Mouse (Mus musculus): ENCODE measurements at regions not wholly inside any gene's neighbourhood (a gene's known extent, or its start where the extent isn't known, plus 50 kb on each side); places are given as distances from the start of the nearest gene placed in this dataset.

GRCm38 (mm10) chr7:133457436-133458324 lies 144.3 kb downstream of the Tex36 start:
- Histone ChIP-seq H3K9ac (replicated peaks; ENCODE audit: low read length) (no peak overlapping the region), H3K36me3 (ENCODE audit: control insufficient read depth, insufficient read depth, low read length) (no peaks in the 10 kb centered on the region), H3K4me3 (replicated peaks; ENCODE audit: low read depth, low read length) (no peak overlapping the region), H3K27ac (replicated peaks; ENCODE audit: low read depth, low read length) (no peak overlapping the region), H3K4me1 (ENCODE audit: control insufficient read depth, insufficient read depth, low read length) (no peaks in the 10 kb centered on the region), H3K4me2 (ENCODE audit: low read length) (no peak overlapping the region), H3K27me3 (ENCODE audit: control insufficient read depth, insufficient read depth, low read length) (no peaks in the 10 kb centered on the region), H3K9me3 (ENCODE audit: control insufficient read depth, low read length) (no peaks in the 10 kb centered on the region)
- DNase-seq (peak; percentile 40), ATAC-seq (ENCODE audit: low FRiP score, low TSS enrichment) (no peak)
- WGBS: 67% methylated on average over 16 of the region's 16 CpGs

- no peak overlapping the region for H3K9ac ChIP-seq (replicated peaks; ENCODE audit: low read length)
- H3K36me3 ChIP-seq (ENCODE audit: control insufficient read depth, insufficient read depth, low read length): no peaks in the 10 kb centered on the region
- H3K4me2 ChIP-seq (ENCODE audit: low read length): no peak overlapping the region
- no peak overlapping the region for H3K27ac ChIP-seq (replicated peaks; ENCODE audit: low read depth, low read length)
- no peak overlapping the region for H3K4me3 ChIP-seq (replicated peaks; ENCODE audit: low read depth, low read length)
- no peaks in the 10 kb centered on the region for H3K4me1 ChIP-seq (ENCODE audit: control insufficient read depth, insufficient read depth, low read length)
- H3K9me3 ChIP-seq (ENCODE audit: control insufficient read depth, low read length): no peaks in the 10 kb centered on the region
- 88% methylated on average over 7 of the region's 7 CpGs for WGBS
- no peaks in the 10 kb centered on the region for H3K27me3 ChIP-seq (ENCODE audit: control insufficient read depth, insufficient read depth, low read length)
- ATAC-seq (ENCODE audit: low FRiP score, low TSS enrichment): no peak
- no peak for DNase-seq
Observed at GRCm38 (mm10) chr7:133450246-133450645, 151.7 kb downstream of the Tex36 start.

DNA sequence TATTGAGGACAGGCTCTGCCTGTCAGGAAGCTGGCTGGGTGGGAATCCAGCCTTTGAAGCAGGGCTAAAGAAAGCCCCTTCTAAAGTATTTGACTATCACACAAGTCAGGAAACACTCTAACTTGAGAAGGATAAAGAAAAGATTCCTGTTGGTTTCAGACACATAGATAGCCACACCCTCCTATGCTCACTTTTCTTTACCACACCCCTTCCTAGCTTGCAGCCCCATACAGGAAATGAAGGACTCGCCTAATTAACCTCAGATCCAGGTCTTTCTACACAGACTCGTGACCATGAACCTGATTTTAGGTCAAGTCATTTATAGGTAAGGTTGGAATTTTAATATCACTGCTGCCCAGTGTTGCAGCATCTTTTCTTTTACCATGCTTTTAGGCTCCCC lies 154.9 kb downstream of the Tex36 start:
- ATAC-seq (ENCODE audit: low FRiP score, low TSS enrichment): no peak
- Histone ChIP-seq H3K4me1 (ENCODE audit: control insufficient read depth, insufficient read depth, low read length) (no peaks in the 10 kb centered on the region; the same call in 1 of the 2 replicates), H3K36me3 (ENCODE audit: control insufficient read depth, insufficient read depth, low read length) (no peaks in the 10 kb centered on the region), H3K27me3 (ENCODE audit: control insufficient read depth, insufficient read depth, low read length) (no peaks in the 10 kb centered on the region), H3K9me3 (ENCODE audit: control insufficient read depth, low read length) (no peaks in the 10 kb centered on the region), H3K4me3 (replicated peaks; ENCODE audit: low read depth, low read length) (no peak overlapping the region), H3K27ac (replicated peaks; ENCODE audit: low read depth, low read length) (no peak overlapping the region), H3K4me2 (ENCODE audit: low read length) (no peak overlapping the region), H3K9ac (replicated peaks; ENCODE audit: low read length) (no peak overlapping the region)
- DNase-seq: no peak
- 61% methylated on average over 2 of the region's 2 CpGs for WGBS

DNA sequence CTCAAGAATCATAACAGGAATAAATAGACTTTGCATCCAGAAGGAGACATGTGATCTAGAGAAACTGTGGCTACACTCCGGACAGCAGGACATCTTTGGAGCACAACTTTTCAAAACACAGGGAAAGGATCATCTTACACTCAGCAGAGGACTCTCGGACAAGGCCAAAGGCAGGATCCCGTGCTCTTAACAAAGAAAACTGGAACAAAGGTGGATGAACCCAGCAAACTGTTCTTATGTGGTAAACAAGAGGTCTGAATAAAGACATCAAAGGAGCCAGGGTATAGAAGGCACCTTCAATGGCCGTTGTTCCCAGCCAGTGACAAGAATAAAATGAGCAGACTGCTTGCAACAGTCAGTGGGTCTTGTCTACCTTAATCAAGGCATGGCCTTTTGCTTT lies 160.3 kb downstream of the Tex36 start:
- no peak for ATAC-seq (ENCODE audit: low FRiP score, low TSS enrichment)
- no peaks in the 10 kb centered on the region for H3K9me3 ChIP-seq (ENCODE audit: control insufficient read depth, low read length)

DNA sequence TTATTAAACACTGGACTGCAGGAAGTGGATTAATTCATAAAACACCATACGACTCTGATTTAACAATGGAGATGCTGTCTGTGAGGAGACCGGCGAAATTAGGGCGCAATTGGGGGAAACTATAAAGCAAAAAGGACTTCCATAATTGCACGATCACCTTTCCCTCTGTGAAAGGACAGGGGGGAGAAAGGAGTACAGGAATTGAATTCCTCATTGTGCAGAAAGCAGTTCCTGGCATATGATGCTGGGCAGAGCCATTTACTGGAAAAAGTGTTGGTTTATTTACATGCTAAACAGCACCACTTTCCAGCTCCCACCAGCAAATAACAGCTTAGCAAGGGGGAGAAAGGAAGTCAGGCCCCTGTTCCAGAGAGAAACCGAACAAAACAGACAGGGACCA lies 160.8 kb downstream of the Tex36 start:
- Histone ChIP-seq H3K4me3 (replicated peaks; ENCODE audit: low read depth, low read length) (no peak overlapping the region), H3K36me3 (ENCODE audit: control insufficient read depth, insufficient read depth, low read length) (no peaks in the 10 kb centered on the region), H3K27me3 (ENCODE audit: control insufficient read depth, insufficient read depth, low read length) (no peaks in the 10 kb centered on the region), H3K9me3 (ENCODE audit: control insufficient read depth, low read length) (no peaks in the 10 kb centered on the region), H3K4me2 (ENCODE audit: low read length) (peak overlapping the region; percentile 40), H3K27ac (replicated peaks; ENCODE audit: low read depth, low read length) (0 out of 2 replicates have a peak overlapping the region, but pooled peaks have one; percentile 1), H3K9ac (replicated peaks; ENCODE audit: low read length) (no peak overlapping the region), H3K4me1 (ENCODE audit: control insufficient read depth, insufficient read depth, low read length) (peaks cover 20% of the 10 kb centered on the region)
- ATAC-seq (ENCODE audit: low FRiP score, low TSS enrichment) (no peak), DNase-seq (peak; percentile 47)
- 37% methylated on average over 6 of the region's 6 CpGs for WGBS

More for the DNA sequence above, 160.3 kb downstream of the Tex36 start:
- Histone ChIP-seq H3K27me3 (ENCODE audit: control insufficient read depth, insufficient read depth, low read length) (no peaks in the 10 kb centered on the region), H3K9ac (replicated peaks; ENCODE audit: low read length) (no peak overlapping the region), H3K4me2 (ENCODE audit: low read length) (peak overlapping the region; percentile 40; the same call in 1 of the 2 replicates), H3K4me1 (ENCODE audit: control insufficient read depth, insufficient read depth, low read length) (peaks cover 20% of the 10 kb centered on the region), H3K4me3 (replicated peaks; ENCODE audit: low read depth, low read length) (no peak overlapping the region), H3K27ac (replicated peaks; ENCODE audit: low read depth, low read length) (0 out of 2 replicates have a peak overlapping the region, but pooled peaks have one; percentile 1), H3K36me3 (ENCODE audit: control insufficient read depth, insufficient read depth, low read length) (no peaks in the 10 kb centered on the region)
- 8% methylated on average over 4 of the region's 4 CpGs for WGBS
- DNase-seq: no peak

GRCm38 (mm10) chr7:133440711-133441110 lies 161.2 kb downstream of the Tex36 start:
- Histone ChIP-seq H3K9ac (replicated peaks; ENCODE audit: low read length) (0 out of 2 replicates have a peak overlapping the region, but pooled peaks have one; percentile 16), H3K27ac (replicated peaks; ENCODE audit: low read depth, low read length) (no peak overlapping the region), H3K9me3 (ENCODE audit: control insufficient read depth, low read length) (no peaks in the 10 kb centered on the region), H3K4me1 (ENCODE audit: control insufficient read depth, insufficient read depth, low read length) (peaks cover 20% of the 10 kb centered on the region), H3K4me2 (ENCODE audit: low read length) (peak overlapping the region; percentile 40), H3K36me3 (ENCODE audit: control insufficient read depth, insufficient read depth, low read length) (no peaks in the 10 kb centered on the region), H3K4me3 (replicated peaks; ENCODE audit: low read depth, low read length) (no peak overlapping the region), H3K27me3 (ENCODE audit: control insufficient read depth, insufficient read depth, low read length) (no peaks in the 10 kb centered on the region)
- ATAC-seq (ENCODE audit: low FRiP score, low TSS enrichment): no peak
- peak; percentile 60 for DNase-seq
- WGBS: 15% methylated on average over 12 of the region's 12 CpGs

- Histone ChIP-seq H3K4me3 (replicated peaks; ENCODE audit: low read depth, low read length) (no peak overlapping the region), H3K4me2 (ENCODE audit: low read length) (no peak overlapping the region), H3K4me1 (ENCODE audit: control insufficient read depth, insufficient read depth, low read length) (peaks cover 20% of the 10 kb centered on the region), H3K36me3 (ENCODE audit: control insufficient read depth, insufficient read depth, low read length) (no peaks in the 10 kb centered on the region), H3K9me3 (ENCODE audit: control insufficient read depth, low read length) (no peaks in the 10 kb centered on the region), H3K27me3 (ENCODE audit: control insufficient read depth, insufficient read depth, low read length) (no peaks in the 10 kb centered on the region), H3K9ac (replicated peaks; ENCODE audit: low read length) (no peak overlapping the region), H3K27ac (replicated peaks; ENCODE audit: low read depth, low read length) (no peak overlapping the region)
- ATAC-seq (ENCODE audit: low FRiP score, low TSS enrichment) (no peak), DNase-seq (no peak)
- 68% methylated on average over 6 of the region's 6 CpGs for WGBS
Observed at GRCm38 (mm10) chr7:133440086-133440485, 161.9 kb downstream of the Tex36 start.

DNA sequence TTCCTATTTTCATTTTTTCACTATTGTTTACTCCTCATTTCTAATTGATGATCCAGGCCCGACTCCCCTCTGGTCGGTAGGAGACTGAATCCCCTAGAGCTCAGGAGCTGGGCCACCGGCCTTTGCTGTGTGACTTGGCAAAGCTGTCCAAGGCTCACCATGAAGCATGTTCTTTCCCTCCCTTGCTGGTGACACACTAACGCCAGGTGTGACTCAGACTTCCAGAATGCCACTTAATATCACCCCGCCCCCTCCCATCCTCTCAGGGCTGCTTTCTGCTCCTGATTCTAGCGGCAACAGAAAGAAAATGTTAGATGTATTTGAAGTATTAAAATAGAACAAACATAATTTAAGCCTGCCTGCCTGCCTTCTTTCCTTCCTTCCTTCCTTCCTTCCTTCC lies 163.3 kb downstream of the Tex36 start:
- Histone ChIP-seq H3K9ac (replicated peaks; ENCODE audit: low read length) (no peak overlapping the region), H3K4me1 (ENCODE audit: control insufficient read depth, insufficient read depth, low read length) (peaks cover 20% of the 10 kb centered on the region), H3K4me3 (replicated peaks; ENCODE audit: low read depth, low read length) (no peak overlapping the region), H3K36me3 (ENCODE audit: control insufficient read depth, insufficient read depth, low read length) (no peaks in the 10 kb centered on the region), H3K4me2 (ENCODE audit: low read length) (no peak overlapping the region), H3K27me3 (ENCODE audit: control insufficient read depth, insufficient read depth, low read length) (no peaks in the 10 kb centered on the region), H3K9me3 (ENCODE audit: control insufficient read depth, low read length) (no peaks in the 10 kb centered on the region), H3K27ac (replicated peaks; ENCODE audit: low read depth, low read length) (no peak overlapping the region)
- WGBS: 47% methylated on average over 6 of the region's 6 CpGs
- DNase-seq (no peak), ATAC-seq (ENCODE audit: low FRiP score, low TSS enrichment) (no peak)

- H3K36me3 ChIP-seq (ENCODE audit: control insufficient read depth, insufficient read depth, low read length): no peaks in the 10 kb centered on the region
- H3K4me1 ChIP-seq (ENCODE audit: control insufficient read depth, insufficient read depth, low read length): peaks cover 20% of the 10 kb centered on the region
- H3K27ac ChIP-seq (replicated peaks; ENCODE audit: low read depth, low read length): no peak overlapping the region
- H3K4me3 ChIP-seq (replicated peaks; ENCODE audit: low read depth, low read length): no peak overlapping the region
- no peaks in the 10 kb centered on the region for H3K9me3 ChIP-seq (ENCODE audit: control insufficient read depth, low read length)
- H3K27me3 ChIP-seq (ENCODE audit: control insufficient read depth, insufficient read depth, low read length): no peaks in the 10 kb centered on the region
- no peak for ATAC-seq (ENCODE audit: low FRiP score, low TSS enrichment)
- 3% methylated on average over 7 of the region's 7 CpGs for WGBS
- no peak overlapping the region for H3K4me2 ChIP-seq (ENCODE audit: low read length)
- DNase-seq: peak; percentile 61
- no peak overlapping the region for H3K9ac ChIP-seq (replicated peaks; ENCODE audit: low read length)
Observed at GRCm38 (mm10) chr7:133437866-133438265, 164.1 kb downstream of the Tex36 start.

Measured in midbrain, embryonic 14.5 days (tissue).